Mouse (Mus musculus): Measurements from ENCODE around the gene Olfr342.

Gene Olfr342

DNA sequence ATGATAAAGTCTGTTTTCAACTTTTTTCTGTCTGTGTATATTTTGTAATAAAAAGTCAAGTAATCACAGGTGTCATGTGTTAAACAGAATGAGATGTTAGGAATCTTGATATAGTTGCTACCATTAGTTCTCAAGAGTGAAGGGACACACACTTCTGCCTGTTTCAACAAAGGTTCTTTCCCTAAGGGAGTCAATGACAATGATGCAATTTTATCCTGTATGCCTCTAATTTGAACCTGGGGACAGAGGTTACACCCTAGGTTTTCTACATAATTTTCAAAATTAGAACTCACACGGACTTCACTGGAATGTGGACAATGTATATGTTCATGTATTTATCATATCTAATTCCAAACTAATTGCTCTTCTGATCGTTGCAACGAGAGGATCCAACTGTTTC is at the start of gene Olfr342:
Gene Olfr342, plus strand, starts transcription at position 301 of the 400 bp plus-strand sequence.
- no peak for DNase-seq (ENCODE audit: low spot score)

DNA sequence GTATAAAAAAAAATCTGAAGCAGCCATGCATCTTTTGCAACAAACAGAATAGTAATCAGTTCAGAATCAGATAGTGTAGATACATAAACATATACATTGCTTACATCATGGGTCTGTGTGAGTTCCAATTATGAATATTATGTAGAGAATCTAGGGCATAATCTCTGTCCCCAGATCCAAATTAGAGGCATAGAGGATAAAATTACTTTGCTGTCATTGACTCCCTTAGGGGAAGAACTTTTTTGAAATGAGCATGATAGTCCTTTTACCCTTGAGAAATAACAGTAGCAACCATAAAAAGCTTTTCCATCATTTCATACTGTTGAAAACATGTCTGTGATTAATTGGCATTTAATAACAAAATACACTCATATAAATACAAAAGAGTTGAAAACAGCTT is 42.4 kb upstream of the Olfr342 start, which contains the start of gene Olfr341:
Gene Olfr341, minus strand, starts transcription at position 101 of the 400 bp plus-strand sequence.
- no peak for DNase-seq (ENCODE audit: low spot score)

GRCm38 (mm10) chr2:36565156-36565555 is 40.4 kb downstream of the Olfr342 start:
- no peak for DNase-seq (ENCODE audit: low spot score)

GRCm38 (mm10) chr2:36566362-36566761 is 41.6 kb downstream of the Olfr342 start, which contains the start of gene Olfr344:
Olfr344 (plus strand) TSS chr2:36566662.
- DNase-seq (ENCODE audit: low spot score) = no peak

DNA sequence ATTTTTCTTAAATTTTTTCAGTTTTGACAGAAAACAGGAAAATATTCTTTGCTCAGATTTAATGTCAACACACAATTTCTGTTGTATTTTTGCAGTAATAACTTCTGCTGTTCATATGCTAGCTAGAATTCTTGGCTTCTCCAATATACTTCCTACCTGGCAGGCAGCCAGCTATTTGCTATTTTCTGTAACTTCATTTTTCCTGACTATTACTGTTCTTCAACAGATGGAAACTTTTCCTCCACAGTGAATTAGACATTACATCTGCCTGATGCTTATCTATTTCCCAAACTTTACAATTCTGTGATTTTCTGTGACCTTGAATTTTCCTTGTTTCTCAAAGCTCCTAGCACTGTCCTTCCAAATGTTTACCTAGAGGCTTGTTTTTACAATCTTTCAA is 42.2 kb downstream of the Olfr342 start:
- no peak for DNase-seq (ENCODE audit: low spot score)

DNA sequence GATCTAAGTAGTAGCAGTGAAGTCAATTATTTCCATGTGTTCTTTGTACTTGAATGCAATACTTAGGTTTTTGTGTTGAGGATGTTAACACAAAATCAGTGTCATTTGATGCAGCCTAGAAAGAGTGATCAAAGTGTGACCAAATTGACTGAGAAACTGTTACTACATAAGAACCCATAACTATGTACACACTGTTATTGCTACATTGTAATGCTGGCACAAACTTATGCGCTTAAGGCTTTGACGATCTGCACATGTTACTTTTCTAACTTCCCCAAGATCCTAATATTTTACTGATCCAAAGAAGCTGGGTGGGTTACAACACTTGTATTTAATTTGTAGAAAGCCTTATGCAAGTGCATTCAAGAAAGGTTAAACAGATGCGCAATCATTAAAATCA is 43.0 kb downstream of the Olfr342 start:
- DNase-seq (ENCODE audit: low spot score) = no peak
